Mouse (Mus musculus): ENCODE data around the gene Rusc1. TPM values are rescaled to one million over a fixed set of nuclear protein-coding genes. Genes with fewer than 3 reads are reported as not detected.

Rusc1 gene
- polyA plus RNA-seq, 1 experiment = 14.5 TPM

DNA sequence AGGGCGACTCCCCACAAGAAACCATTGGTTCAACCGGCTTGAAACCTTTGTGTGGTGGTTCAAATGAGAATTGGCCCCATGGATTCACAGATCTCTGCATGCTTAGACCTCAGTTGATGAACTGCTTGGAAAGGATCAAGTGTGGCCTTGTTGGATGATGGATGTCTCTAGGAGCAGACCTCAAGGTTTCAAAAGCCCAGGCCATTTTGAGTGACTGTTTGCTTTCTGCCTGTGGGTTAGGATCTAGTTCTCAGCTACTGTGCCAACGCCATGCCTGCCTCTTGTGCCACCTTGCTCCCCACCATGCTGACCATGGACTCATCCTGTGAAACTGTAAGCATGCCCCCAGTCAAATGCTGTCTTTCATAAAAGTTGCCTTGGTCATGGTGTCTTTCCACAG lies 32.9 kb upstream of the Rusc1 start:
- no peak overlapping the region for H3K27ac ChIP-seq (ENCODE audit: control insufficient read depth, insufficient read depth, low read depth, low read length, poor library complexity)
- 87% methylated on average over 3 of the region's 3 CpGs for WGBS
- H3K4me3 ChIP-seq (replicated peaks; ENCODE audit: control insufficient read depth, low read depth, low read length) = no peak overlapping the region
- H3K4me1 ChIP-seq (ENCODE audit: control insufficient read depth, insufficient read depth, low read length) = no peaks in the 10 kb centered on the region
- no peak for TF ChIP-seq CTCF (IDR thresholded peaks at IDR 0.05; ENCODE audit: control insufficient read depth, insufficient read depth, low read length)
- TF ChIP-seq POLR2A (IDR thresholded peaks at IDR 0.05; ENCODE audit: borderline replicate concordance, control insufficient read depth, low read depth, low read length) = no peak

DNA sequence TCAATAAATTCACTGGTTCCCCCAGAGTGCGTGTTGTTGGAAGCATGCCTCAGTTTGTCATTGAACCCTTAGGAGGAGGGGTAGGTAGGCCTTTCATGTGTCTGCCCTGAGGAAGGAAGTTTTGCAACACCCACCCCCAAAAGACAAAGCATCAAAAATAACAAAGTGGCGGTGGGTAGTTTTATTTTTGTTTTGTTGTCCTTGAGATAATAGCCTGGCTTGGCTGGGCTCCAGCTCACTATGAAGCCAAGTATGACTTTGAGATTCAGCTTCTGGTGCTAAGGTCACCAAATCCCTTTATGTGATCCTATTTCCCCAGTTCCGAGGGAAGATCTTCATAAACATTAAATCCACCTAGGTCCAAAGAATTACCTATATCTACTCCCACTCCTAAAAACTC lies 31.1 kb upstream of the Rusc1 start:
- no peak overlapping the region for H3K27ac ChIP-seq (ENCODE audit: control insufficient read depth, insufficient read depth, low read depth, low read length, poor library complexity)
- no peak for TF ChIP-seq CTCF (IDR thresholded peaks at IDR 0.05; ENCODE audit: control insufficient read depth, insufficient read depth, low read length)
- TF ChIP-seq POLR2A (IDR thresholded peaks at IDR 0.05; ENCODE audit: borderline replicate concordance, control insufficient read depth, low read depth, low read length) = no peak
- WGBS = 48% methylated on average over 3 of the region's 3 CpGs
- H3K4me1 ChIP-seq (ENCODE audit: control insufficient read depth, insufficient read depth, low read length) = no peaks in the 10 kb centered on the region
- H3K4me3 ChIP-seq (replicated peaks; ENCODE audit: control insufficient read depth, low read depth, low read length) = no peak overlapping the region

- no peak overlapping the region for H3K27ac ChIP-seq (ENCODE audit: control insufficient read depth, insufficient read depth, low read depth, low read length, poor library complexity)
- TF ChIP-seq CTCF (IDR thresholded peaks at IDR 0.05; ENCODE audit: control insufficient read depth, insufficient read depth, low read length) = no peak
- TF ChIP-seq POLR2A (IDR thresholded peaks at IDR 0.05; ENCODE audit: borderline replicate concordance, control insufficient read depth, low read depth, low read length) = no peak
- H3K4me3 ChIP-seq (replicated peaks; ENCODE audit: control insufficient read depth, low read depth, low read length) = no peak overlapping the region
- 55% methylated on average over 2 of the region's 2 CpGs for WGBS
- H3K4me1 ChIP-seq (ENCODE audit: control insufficient read depth, insufficient read depth, low read length) = no peaks in the 10 kb centered on the region
Observed at GRCm38 (mm10) chr3:89123313-89123712, 30.2 kb upstream of the Rusc1 start.

GRCm38 (mm10) chr3:89115522-89115921 lies 22.4 kb upstream of the Rusc1 start:
- Histone ChIP-seq H3K27ac (ENCODE audit: control insufficient read depth, insufficient read depth, low read depth, low read length, poor library complexity) (no peak overlapping the region), H3K4me3 (replicated peaks; ENCODE audit: control insufficient read depth, low read depth, low read length) (no peak overlapping the region), H3K4me1 (ENCODE audit: control insufficient read depth, insufficient read depth, low read length) (no peaks in the 10 kb centered on the region)
- WGBS = 6% methylated on average over 2 of the region's 2 CpGs
- TF ChIP-seq POLR2A (IDR thresholded peaks at IDR 0.05; ENCODE audit: borderline replicate concordance, control insufficient read depth, low read depth, low read length) (no peak), CTCF (IDR thresholded peaks at IDR 0.05; ENCODE audit: control insufficient read depth, insufficient read depth, low read length) (peak; percentile 23; the same call in 1 of the 2 replicates)

DNA sequence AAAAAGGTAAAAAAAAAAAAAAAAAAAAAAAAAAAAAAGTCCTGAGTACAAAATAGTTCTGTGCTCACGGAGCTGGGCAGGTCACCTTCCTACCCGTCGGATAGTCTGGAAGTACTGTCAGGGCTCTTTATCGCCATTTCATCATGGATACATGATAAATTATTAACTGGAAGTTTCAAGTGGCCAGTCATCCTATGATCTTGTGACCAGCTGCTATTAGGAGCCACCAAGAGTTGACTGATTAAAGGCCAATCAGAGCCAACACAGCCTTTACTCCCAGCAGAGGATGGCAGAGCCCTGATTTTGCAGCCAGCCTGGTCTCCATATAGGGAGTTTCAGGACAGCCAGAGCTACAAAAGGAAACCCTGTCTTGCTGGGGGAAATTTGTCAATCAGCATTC lies 19.9 kb upstream of the Rusc1 start:
- Histone ChIP-seq H3K4me1 (ENCODE audit: control insufficient read depth, insufficient read depth, low read length) (peaks cover 1% of the 10 kb centered on the region; the same call in 1 of the 2 replicates), H3K27ac (ENCODE audit: control insufficient read depth, insufficient read depth, low read depth, low read length, poor library complexity) (no peak overlapping the region), H3K4me3 (replicated peaks; ENCODE audit: control insufficient read depth, low read depth, low read length) (no peak overlapping the region)
- no peak for TF ChIP-seq POLR2A (IDR thresholded peaks at IDR 0.05; ENCODE audit: borderline replicate concordance, control insufficient read depth, low read depth, low read length)
- TF ChIP-seq CTCF (IDR thresholded peaks at IDR 0.05; ENCODE audit: control insufficient read depth, insufficient read depth, low read length) = no peak
- WGBS = 87% methylated on average over 4 of the region's 4 CpGs

DNA sequence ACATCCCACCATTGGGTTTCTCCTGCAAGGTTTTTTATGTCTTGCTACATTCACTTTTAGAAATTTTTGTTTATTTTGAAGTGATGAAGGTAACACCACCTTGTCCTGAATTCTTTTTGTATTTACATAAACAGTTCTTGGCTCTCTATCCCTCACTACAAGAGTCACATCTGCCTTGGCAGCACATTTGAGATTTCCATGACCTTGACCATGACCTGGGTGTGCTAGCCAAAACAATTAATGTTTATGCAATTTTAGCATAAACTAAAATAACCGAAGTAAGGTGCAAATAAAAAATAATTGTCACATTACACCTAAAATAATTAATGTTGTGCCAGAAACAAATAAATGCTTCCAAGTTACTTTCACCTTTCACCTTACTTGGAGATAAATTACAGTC lies 15.0 kb upstream of the Rusc1 start:
- TF ChIP-seq POLR2A (IDR thresholded peaks at IDR 0.05; ENCODE audit: borderline replicate concordance, control insufficient read depth, low read depth, low read length) = no peak
- 75% methylated on average over 1 of the region's 1 CpGs for WGBS
- Histone ChIP-seq H3K4me3 (replicated peaks; ENCODE audit: control insufficient read depth, low read depth, low read length) (no peak overlapping the region), H3K27ac (ENCODE audit: control insufficient read depth, insufficient read depth, low read depth, low read length, poor library complexity) (no peak overlapping the region), H3K4me1 (ENCODE audit: control insufficient read depth, insufficient read depth, low read length) (peaks cover 1% of the 10 kb centered on the region; the same call in 1 of the 2 replicates)

DNA sequence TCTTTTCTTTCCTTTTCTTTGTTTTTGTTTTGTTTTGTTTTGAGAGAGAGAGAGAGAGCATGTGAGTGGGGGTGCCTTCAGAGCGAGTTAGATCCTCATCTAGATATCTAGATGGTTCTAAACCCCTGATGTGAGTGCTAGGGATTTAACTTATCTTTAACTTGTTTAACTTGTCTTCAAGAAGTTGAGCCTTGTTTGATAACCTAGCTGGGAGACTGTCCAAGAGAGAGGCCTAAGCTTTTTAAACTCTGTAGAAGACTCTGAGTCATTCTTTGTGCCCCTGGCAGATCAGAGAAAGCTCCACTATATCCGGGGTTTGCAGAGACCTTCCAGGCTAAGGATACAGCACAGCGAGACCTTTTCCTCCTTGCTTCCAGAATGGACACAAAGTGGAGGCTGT lies 14.4 kb upstream of the Rusc1 start:
- no peak overlapping the region for H3K4me3 ChIP-seq (replicated peaks; ENCODE audit: control insufficient read depth, low read depth, low read length)
- H3K4me1 ChIP-seq (ENCODE audit: control insufficient read depth, insufficient read depth, low read length) = peaks cover 1% of the 10 kb centered on the region; the same call in 1 of the 2 replicates
- 64% methylated on average over 3 of the region's 3 CpGs for WGBS
- H3K27ac ChIP-seq (ENCODE audit: control insufficient read depth, insufficient read depth, low read depth, low read length, poor library complexity) = no peak overlapping the region
- no peak for TF ChIP-seq CTCF (IDR thresholded peaks at IDR 0.05; ENCODE audit: control insufficient read depth, insufficient read depth, low read length)

DNA sequence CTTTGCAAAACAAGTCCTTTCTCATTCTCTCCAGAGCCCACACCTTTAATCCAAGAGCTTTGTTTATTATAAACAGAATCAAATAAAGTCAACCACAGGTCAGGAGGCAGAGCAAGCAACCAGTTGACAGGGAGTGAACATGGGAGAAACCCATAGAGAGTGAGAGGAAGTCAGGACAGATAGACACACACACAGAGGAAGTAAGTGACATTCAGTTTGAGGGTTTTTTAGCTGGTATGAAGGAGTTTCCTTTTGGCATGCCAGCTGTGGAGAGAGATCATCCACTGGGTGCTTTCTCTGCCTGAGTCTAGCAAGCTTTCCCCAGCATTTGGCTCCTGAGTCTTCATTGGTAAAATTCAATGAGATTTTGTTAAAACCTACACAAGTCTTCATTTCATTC lies 13.8 kb upstream of the Rusc1 start:
- H3K4me1 ChIP-seq (ENCODE audit: control insufficient read depth, insufficient read depth, low read length) = peaks cover 1% of the 10 kb centered on the region; the same call in 1 of the 2 replicates
- no peak for TF ChIP-seq POLR2A (IDR thresholded peaks at IDR 0.05; ENCODE audit: borderline replicate concordance, control insufficient read depth, low read depth, low read length)
- TF ChIP-seq CTCF (IDR thresholded peaks at IDR 0.05; ENCODE audit: control insufficient read depth, insufficient read depth, low read length) = no peak
- no peak overlapping the region for H3K4me3 ChIP-seq (replicated peaks; ENCODE audit: control insufficient read depth, low read depth, low read length)
- no peak overlapping the region for H3K27ac ChIP-seq (ENCODE audit: control insufficient read depth, insufficient read depth, low read depth, low read length, poor library complexity)

DNA sequence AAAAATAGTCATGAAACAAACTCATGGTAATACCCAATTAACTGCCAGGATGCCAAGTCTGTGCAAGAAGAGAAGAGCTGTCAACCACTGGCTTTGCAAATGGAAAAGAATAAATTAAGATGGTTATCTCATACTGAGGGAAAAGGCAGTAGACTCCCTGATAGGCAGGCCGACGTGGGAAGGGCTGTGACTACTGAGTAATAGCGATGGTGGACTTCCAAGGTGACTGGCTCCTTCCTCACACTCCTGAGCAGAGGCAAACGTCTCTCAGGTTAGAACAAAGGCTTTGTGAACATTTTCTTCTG lies 10.1 kb upstream of the Rusc1 start:
- Histone ChIP-seq H3K4me3 (replicated peaks; ENCODE audit: control insufficient read depth, low read depth, low read length) (no peak overlapping the region), H3K27ac (ENCODE audit: control insufficient read depth, insufficient read depth, low read depth, low read length, poor library complexity) (peak overlapping the region; percentile 67; the same call in 1 of the 2 replicates), H3K4me1 (ENCODE audit: control insufficient read depth, insufficient read depth, low read length) (peaks cover 1% of the 10 kb centered on the region; the same call in 1 of the 2 replicates)
- WGBS = 37% methylated on average over 4 of the region's 4 CpGs
- TF ChIP-seq POLR2A (IDR thresholded peaks at IDR 0.05; ENCODE audit: borderline replicate concordance, control insufficient read depth, low read depth, low read length) (no peak), CTCF (IDR thresholded peaks at IDR 0.05; ENCODE audit: control insufficient read depth, insufficient read depth, low read length) (no peak)

Data from bone marrow, adult 2 months (tissue).